Mouse (Mus musculus) liver, embryonic 14.5 days (tissue): Measurements from ENCODE around the gene Dclre1c.

Source experiments
- CTCF ChIP-seq: IDR thresholded peaks from 2 replicates; pipeline ENCODE4 v1.5.1; 2016; ENCODE audit warnings: antibody characterized with exemption, low read depth, control low read depth
- EP300 ChIP-seq: IDR thresholded peaks from 2 replicates; pipeline ENCODE4 v1.6.1; 2016; ENCODE audit warnings: antibody characterized with exemption, low read depth

GRCm38 (mm10) chr2:3489816-3490215 is 65.9 kb downstream of the Dclre1c start:
- TF ChIP-seq CTCF (no peak), EP300 (no peak)
